Mouse (Mus musculus) mature B cell (primary cell): Measurements from ENCODE around the gene Myl4.

ENCODE experiments used
- in situ Hi-C: fragments of 300-500 bp; cut with MboI; formaldehyde crosslinking; loops from 2 replicates; pipeline ENCODE4 v1.14.3; 2019

Myl4 gene

GRCm38 (mm10) chr11:104600675-104601074 lies 50.2 kb downstream of the Myl4 start:
- in situ Hi-C loops = no loop called here

- in situ Hi-C loops = no loop called here
Observed at GRCm38 (mm10) chr11:104604192-104604591, 53.7 kb downstream of the Myl4 start.

- in situ Hi-C loops = no loop called here
Observed at GRCm38 (mm10) chr11:104607491-104608245, 57.2 kb downstream of the Myl4 start, which contains the start of gene Itgb3. TSS of gene Itgb3 (plus strand) at chr11:104608000.

GRCm38 (mm10) chr11:104608249-104608920 lies 57.9 kb downstream of the Myl4 start:
- in situ Hi-C loops = no loop called here

- in situ Hi-C loops = no loop called here
Observed at GRCm38 (mm10) chr11:104609033-104609684, 58.7 kb downstream of the Myl4 start.

- in situ Hi-C loops = no loop called here
Observed at GRCm38 (mm10) chr11:104609733-104610132, 59.3 kb downstream of the Myl4 start.

GRCm38 (mm10) chr11:104611579-104612151 lies 61.2 kb downstream of the Myl4 start:
- in situ Hi-C loops = no loop called here

- in situ Hi-C loops = no loop called here
Observed at GRCm38 (mm10) chr11:104613551-104613950, 63.1 kb downstream of the Myl4 start.

GRCm38 (mm10) chr11:104614130-104614529 lies 63.7 kb downstream of the Myl4 start:
- in situ Hi-C loops = no loop called here

- in situ Hi-C loops = no loop called here
Observed at GRCm38 (mm10) chr11:104616182-104616581, 65.7 kb downstream of the Myl4 start.

GRCm38 (mm10) chr11:104618638-104619076 lies 68.2 kb downstream of the Myl4 start:
- in situ Hi-C loops = no loop called here

GRCm38 (mm10) chr11:104619084-104620022 lies 68.9 kb downstream of the Myl4 start:
- in situ Hi-C loops = no loop called here

- in situ Hi-C loops = no loop called here
Observed at GRCm38 (mm10) chr11:104622040-104622962, 71.8 kb downstream of the Myl4 start.

- in situ Hi-C loops = no loop called here
Observed at GRCm38 (mm10) chr11:104624791-104625391, 74.4 kb downstream of the Myl4 start.

GRCm38 (mm10) chr11:104625453-104626402 lies 75.3 kb downstream of the Myl4 start:
- in situ Hi-C loops = no loop called here

GRCm38 (mm10) chr11:104626635-104627034 lies 76.2 kb downstream of the Myl4 start:
- in situ Hi-C loops = no loop called here

GRCm38 (mm10) chr11:104627616-104628301 lies 77.3 kb downstream of the Myl4 start:
- in situ Hi-C loops = no loop called here

GRCm38 (mm10) chr11:104628566-104628965 lies 78.1 kb downstream of the Myl4 start:
- in situ Hi-C loops = no loop called here
